Mouse (Mus musculus) forebrain, embryonic 14.5 days (tissue): ENCODE data around the gene Mgrn1. TPM values are rescaled to one million over a fixed set of nuclear protein-coding genes. Genes with fewer than 3 reads are reported as not detected.

ENCODE experiments used
- polyA plus RNA-seq: library from polyadenylated mRNA; unstranded; fragments of >200 nt; fragmentation: Nextera tagmentation; extraction: Ambion mirVana; gene quantifications from 2 replicates; pipeline ENCODE4 v1.2.1, GENCODE M21; 2014

Mgrn1 gene
- polyA plus RNA-seq, 1 experiment from 2014 or later: 85.3 TPM

Other genes with a start within 250 kb of the Mgrn1 start
- gene Vasn, start 246.3 kb upstream of the Mgrn1 start, polyA plus RNA-seq: 2.1 and 2.8 TPM in 2 replicates
- gene Dnaja3, start 246.3 kb upstream of the Mgrn1 start, polyA plus RNA-seq: 39.7 and 47.4 TPM in 2 replicates
- 9.2 and 18.3 TPM in 2 replicates for gene Coro7, start 206.5 kb upstream of the Mgrn1 start, polyA plus RNA-seq
- 127 and 143 TPM in 2 replicates for gene Nmral1, start 166.9 kb upstream of the Mgrn1 start, polyA plus RNA-seq
- gene Hmox2, start 159.9 kb upstream of the Mgrn1 start, polyA plus RNA-seq: 106 and 111 TPM in 2 replicates
- 87.1 and 96.5 TPM in 2 replicates for gene Cdip1, start 96.0 kb upstream of the Mgrn1 start, polyA plus RNA-seq
- 0.14 TPM in 2 replicates for gene 4930562C15Rik, start 50.8 kb upstream of the Mgrn1 start, polyA plus RNA-seq
- gene Ubald1, start 5.9 kb upstream of the Mgrn1 start, polyA plus RNA-seq: 37.9 and 44.4 TPM in 2 replicates
- gene Nudt16l1, start 52.5 kb downstream of the Mgrn1 start, polyA plus RNA-seq: 164 and 179 TPM in 2 replicates
- gene Anks3, start 78.0 kb downstream of the Mgrn1 start, polyA plus RNA-seq: 49.3 and 57.9 TPM in 2 replicates
- gene Sept12, start 111.6 kb downstream of the Mgrn1 start, polyA plus RNA-seq: not detected in 2 replicates
- 0.75 and 1.1 TPM in 2 replicates for gene Smim22, start 121.0 kb downstream of the Mgrn1 start, polyA plus RNA-seq
- gene Rogdi, start 127.3 kb downstream of the Mgrn1 start, polyA plus RNA-seq: 101 and 103 TPM in 2 replicates
- 120 and 123 TPM in 2 replicates for gene Glyr1, start 163.6 kb downstream of the Mgrn1 start, polyA plus RNA-seq
- gene Ubn1, start 163.8 kb downstream of the Mgrn1 start, polyA plus RNA-seq: 14.3 and 16.2 TPM in 2 replicates
- 0.08 and 0.11 TPM in 2 replicates for gene Ppl, start 246.2 kb downstream of the Mgrn1 start, polyA plus RNA-seq